Mouse (Mus musculus) layer of hippocampus, adult 8-10 months (tissue): Measurements from ENCODE around the gene Pdzd7. TPM values are rescaled to one million over a fixed set of nuclear protein-coding genes. Genes with fewer than 3 reads are reported as not detected.
"Not testable (repeated sequence)": the region's sequence is repeated elsewhere in the genome, so short reads cannot be mapped to it uniquely, and the experiment has no call there.

Source experiments
- DNase-seq, 2 experiments: peaks; one replicate each; pipeline ENCODE4 v3.0.0; 2022; ENCODE audit warnings: low spot score in 2 of 2
- total RNA-seq, 4 experiments: library from RNA; stranded (reverse); gene quantifications; 2 replicates each; pipeline ENCODE4 v1.2.4; 2022

Gene Pdzd7
- total RNA-seq, 4 experiments from 2014 or later = 3.1 to 3.8 (median 3.4) TPM

GRCm38 (mm10) chr19:45058841-45059240, 13.3 kb upstream of the Pdzd7 start:
- no peak for DNase-seq

DNA sequence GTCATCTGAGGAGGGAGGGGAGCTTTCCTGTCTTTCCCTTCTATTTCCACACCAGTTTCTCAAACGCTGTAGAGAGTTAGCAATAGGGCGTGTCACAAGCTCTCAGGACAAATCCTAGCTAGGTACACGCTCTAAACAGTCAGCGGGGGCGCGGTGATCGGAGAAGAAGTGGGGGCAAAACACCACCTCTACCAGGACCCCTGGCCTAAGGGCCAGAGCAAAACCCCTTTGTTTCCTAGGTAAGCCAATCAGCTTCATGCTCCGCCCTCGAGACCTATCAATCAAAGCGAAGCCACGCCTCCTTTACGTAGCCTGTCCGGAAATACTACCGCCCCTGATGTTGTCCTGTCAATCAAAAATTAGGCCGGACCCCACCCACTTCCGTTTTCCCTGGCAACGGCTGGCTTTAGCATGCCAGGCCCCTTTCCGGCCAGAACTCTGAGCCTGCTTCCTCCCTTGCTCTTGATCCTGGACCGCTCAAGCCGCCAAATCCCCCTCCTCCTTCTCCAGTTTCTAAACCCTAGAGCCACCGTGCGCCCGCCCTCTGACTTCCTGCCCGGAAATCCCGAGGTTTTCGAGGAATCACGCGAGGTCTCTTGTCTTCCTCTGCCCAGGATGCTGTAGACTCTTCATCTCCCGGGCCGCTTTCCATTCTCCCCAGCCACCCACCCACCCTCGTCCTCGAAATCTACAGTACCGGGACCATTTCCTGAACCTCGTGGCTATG, 12.8 kb upstream of the Pdzd7 start:
- peak; percentile 90 to 92 for DNase-seq

GRCm38 (mm10) chr19:45057724-45058112, 12.2 kb upstream of the Pdzd7 start:
- no peak for DNase-seq

DNA sequence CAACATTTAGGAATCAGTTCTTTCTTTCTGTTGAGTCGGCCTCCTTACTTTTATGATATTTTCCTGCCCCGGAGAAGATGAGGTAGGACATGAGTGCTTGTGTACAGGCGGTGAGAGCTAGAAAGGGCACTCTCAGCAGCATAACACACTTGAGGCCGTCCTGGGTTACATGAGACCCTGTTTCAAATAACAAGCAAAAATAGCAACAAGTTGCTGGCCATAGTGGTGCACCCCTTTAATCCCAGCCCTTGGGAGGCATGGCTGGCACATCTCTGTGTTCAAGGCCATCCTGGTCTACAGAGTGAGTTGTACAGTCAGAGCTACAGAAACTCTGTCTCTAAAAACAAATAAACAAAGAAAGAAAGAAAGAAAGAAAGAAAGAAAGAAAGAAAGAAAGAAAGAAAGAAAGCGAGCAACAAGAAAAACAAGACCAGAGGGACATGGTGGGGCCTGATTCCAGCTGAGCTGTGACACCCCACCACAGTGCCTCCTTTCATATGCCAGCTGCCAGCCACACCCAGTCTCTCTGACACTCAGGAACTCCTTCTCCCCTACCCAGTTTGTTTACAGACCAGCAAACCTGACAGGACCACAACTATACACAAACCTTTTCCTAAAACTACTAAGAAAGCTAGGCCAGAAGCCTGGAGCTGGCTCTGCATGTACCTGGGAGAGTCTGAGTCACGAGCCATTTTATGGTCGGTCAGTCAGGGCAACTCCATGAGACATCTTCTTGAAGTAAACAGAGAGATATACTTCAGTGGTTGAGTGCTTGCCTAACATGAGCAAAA, 11.6 kb upstream of the Pdzd7 start:
- DNase-seq = no peak

DNA sequence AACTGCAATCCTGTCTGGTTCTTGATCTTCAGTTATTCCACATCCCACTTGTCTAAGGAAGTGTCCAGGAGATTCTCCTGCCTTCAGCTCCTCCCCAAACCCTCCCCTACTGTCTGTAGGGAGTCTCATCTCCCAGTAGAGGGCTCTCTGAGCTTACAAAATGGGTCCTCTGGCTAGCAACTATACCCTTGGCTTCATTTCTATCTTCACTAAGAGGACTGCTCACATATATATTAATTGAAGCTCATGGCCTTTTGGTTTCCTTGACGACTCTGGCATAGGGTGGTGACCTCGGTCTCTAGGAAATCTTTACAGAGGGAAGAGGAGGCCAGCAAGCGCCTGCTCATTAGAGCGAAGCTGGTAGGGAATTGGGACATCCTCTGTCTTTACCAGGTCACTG, 10.8 kb upstream of the Pdzd7 start:
- DNase-seq = no peak

DNA sequence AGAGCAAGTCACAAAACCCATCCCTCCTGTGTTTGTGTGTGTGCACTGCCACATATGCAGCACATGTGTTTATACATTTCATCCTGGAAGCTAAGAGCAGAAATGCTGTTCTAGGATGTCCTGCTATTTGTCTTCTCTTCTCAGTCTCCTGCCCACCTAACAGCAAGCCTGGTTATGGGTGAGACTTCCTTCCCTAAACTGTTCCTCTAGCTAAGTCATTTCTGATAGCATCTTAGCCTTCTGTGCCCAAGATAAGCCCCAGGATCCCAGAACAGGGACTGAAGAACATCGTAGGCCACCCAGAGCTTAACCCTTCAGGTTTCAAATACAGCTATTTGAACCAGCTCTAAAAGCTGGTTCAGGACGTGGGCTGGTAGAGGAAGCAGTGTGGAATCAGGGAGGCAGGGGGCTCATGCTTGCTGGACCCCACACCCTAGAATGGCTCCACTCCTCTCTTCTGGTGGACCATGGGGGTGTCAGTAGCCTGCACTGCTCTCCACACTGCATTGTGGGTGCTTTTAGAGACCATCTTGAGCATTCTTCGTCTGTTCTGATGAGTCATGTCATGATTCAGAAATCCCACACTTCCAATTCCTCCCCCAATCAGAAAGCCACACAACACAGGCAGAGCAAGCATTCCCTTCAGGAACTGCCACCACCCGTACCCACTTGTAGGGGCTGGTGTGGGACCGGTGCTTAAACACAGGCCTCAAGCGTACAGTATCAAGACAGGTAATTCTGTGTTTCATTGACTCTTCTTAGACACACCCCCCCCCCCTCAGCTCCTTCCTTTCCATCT, 9.6 kb upstream of the Pdzd7 start:
- no peak for DNase-seq

- no peak for DNase-seq
Observed at GRCm38 (mm10) chr19:45053451-45053850, 7.9 kb upstream of the Pdzd7 start.

DNA sequence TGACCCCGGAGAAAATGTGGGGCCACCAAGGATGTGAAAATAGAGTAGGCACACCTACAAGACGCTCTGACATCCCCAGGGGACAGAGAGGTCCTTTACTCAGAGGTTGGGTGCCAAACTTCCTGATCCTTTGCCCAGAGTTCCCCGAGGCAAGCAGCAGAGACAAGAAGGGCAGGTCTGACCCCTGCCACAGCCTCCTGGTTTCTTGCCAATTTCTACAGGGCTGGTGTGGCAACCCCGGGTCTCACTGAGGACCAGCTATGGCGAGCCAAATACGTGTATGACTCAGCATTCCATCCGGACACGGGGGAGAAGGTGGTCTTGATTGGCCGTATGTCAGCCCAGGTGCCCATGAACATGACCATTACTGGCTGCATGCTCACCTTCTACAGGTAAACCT, 4.0 kb upstream of the Pdzd7 start:
- DNase-seq = peak in 1 of 2 experiments; percentile 26

DNA sequence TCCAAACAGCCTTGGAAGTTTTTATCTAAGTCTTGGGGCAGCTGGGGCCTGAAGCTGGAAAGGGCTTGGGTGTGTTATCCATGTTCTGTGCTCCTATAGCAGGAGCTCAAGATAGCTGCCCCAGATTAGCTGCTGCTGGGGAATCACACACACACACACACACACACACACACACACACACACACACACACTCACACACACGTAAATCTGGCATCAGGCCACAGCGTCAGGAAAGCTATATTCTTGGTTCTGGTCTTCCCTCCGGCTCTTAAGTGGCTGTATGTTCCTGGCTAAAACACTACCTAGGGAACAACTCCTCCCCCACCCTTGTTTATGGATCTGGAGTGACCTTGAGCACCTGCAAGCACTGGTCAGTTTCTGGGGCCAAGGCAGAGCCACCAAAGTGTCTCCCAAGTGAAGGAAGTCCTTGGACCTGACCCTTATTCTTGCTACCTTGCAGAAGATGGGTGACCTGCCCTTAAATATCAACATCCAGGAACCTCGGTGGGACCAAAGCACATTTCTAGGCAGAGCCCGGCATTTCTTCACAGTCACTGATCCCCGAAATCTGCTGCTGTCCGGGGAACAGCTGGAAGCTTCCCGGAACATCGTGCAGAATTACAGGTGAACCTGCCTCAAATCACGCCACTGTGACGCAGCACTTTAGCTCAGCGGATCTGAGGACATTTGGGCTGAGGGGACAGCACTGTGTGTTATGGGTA, 3.3 kb upstream of the Pdzd7 start:
- DNase-seq = peak in 1 of 2 experiments; percentile 22

GRCm38 (mm10) chr19:45047935-45048643, 2.6 kb upstream of the Pdzd7 start:
- peak; percentile 87 to 89 for DNase-seq

DNA sequence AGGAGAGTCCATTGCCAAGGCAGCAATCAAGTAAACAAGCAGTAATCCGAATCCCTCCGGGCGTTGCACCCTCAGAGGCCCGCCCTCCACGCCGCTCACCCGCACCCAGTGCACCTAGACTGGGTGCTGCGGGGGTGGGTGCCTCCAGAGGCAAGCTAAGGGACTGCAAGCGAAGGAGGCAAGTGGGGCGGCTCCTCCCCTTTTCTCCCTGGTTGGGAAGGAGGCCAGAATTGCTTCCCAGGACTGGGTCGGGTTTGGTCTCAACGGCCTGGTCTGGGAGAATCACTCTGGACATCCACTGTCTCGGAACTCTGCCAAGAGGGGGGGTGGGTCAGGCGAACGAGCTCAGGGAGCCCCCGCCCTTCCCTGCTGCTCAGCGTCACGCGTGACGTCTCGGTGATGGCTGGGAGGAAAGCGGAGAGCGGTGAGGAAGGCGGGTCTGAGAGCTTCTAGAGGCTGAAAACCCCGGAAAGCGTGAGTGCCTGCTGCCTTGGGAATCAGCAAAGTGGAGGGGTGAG, 2.0 kb upstream of the Pdzd7 start, which contains the start of gene Sfxn3:
Gene Sfxn3, plus strand, starts transcription at position 87 of the 518 bp plus-strand sequence.
- peak; percentile 91 for DNase-seq

GRCm38 (mm10) chr19:45046523-45047321, 1.2 kb upstream of the Pdzd7 start:
- peak; percentile 80 to 81 for DNase-seq

DNA sequence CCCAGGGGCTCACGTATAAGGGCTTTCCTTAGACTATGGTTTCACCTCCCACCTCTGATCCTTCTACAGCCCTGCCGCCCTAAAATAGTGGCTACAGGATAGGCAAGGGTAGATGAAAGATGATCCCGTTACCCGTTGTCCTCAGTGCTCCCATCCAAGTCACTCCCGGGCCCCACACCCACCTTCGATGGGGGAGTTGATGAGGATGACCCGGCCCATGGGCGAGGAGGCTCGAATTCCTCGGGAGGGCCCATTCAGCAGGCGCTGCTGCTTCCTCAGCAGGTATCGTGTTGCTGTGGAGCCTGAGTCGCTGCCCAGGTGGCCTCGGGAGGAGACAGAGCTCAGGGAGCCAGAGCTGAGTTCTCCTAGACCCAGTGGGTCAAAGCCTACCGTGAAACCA, 281 bp downstream of the Pdzd7 start:
- DNase-seq = peak in 1 of 2 experiments; percentile 10

GRCm38 (mm10) chr19:45044389-45044927, 1.1 kb downstream of the Pdzd7 start:
- DNase-seq = peak in 1 of 2 experiments; percentile 12

DNA sequence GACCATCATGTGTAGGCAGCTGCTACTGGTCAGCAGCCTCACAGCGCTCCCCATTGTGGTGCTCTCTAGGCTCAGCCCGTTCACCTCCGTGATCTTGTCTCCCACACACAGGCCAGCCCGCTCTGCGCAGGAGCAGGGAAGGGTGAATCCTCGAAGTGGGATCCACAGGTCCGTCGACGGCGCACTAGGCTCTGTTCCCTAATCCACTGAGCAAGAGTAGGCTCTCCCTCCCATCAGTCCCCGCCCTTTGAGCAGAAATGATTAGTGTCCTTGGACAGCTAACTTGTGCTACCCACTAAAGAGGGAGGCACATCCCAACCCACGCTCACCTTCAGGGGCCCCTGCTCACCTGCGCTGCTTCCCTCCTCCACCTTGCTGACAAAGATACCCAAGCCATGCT, 5.3 kb downstream of the Pdzd7 start:
- peak in 1 of 2 experiments; percentile 13 for DNase-seq

- not testable (repeated sequence) for DNase-seq
Observed at GRCm38 (mm10) chr19:45038198-45038597, 7.3 kb downstream of the Pdzd7 start.

- no peak for DNase-seq
Observed at GRCm38 (mm10) chr19:45036867-45037266, 8.7 kb downstream of the Pdzd7 start.

DNA sequence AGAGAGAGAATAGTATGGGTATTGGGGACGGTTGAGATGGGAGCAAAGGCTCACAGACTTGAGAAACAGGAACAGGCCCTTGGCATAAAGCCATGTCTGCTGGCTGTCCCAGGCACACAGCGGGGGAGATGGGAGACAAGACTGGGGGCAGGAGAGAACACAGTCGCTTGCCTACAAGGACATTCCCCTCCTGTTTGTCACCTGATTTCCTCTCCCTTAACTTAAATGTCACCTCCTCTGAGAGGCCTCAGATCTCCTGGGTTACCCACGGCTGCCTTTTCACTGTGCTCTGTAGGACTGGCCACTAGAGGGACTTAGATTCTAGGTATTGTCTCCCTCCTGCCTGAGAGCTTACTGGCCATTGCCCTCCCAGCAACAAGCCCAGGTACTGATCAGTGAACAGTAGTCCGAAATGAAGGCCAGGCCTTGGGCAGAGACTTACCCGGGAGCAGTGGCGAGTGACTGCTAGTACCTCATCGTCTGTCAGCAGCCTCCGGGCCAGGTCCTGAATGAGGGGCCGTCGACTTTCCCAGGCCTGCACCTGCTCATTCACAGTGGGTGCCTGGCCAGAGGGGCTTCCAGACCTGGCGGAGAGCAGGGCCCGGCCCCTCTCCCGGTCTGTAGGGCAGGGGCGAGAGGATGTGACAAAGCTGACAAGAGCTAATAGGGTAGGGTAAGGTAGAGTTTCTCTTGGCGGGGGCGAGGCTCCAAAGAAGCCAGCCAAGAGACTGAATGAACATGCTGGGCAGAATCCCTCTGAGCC, 12.8 kb downstream of the Pdzd7 start:
- DNase-seq = no peak
